27 mouse cellular contexts compared by ENCODE assay signal in the genomic region with DNA sequence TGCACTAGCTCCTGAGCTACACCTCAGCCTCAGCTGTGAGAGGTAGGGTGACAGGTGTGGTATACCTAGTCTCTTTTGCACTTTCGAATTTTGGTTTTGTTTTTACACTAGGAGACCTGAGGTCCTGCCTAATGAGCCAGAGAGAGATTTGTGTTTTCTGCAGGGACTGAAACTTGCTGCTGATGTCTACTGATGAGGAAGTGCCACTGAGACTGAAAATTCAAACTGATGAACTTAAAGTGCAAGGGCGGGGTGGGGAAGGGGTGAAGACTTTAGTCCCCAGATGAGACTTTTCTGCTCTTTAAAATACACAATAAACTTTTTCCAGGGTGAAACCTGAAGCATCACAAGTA. TPM values are rescaled to one million over a fixed set of nuclear protein-coding genes. Genes with fewer than 3 reads are reported as not detected.
DNase-seq lines count a peak whose midpoint lies in the region; ATAC-seq and TF ChIP-seq lines count a peak whose summit lies in the region.
"Had no signal": no experiment of that assay in that cellular context is flagged by ENCODE, and none has a peak within 500 bp of the region (broad histone marks: within the 10 kb centered on the region; RNA-seq: fewer than 3 reads in every experiment).

No protein-coding gene starts in this region.

- H3K4me1 ChIP-seq in CH12.LX (ENCODE audit: control insufficient read depth in 1 of 2, insufficient read depth in 2 of 2), result peaks cover 19 to 32% of the 10 kb centered on the region in 2 experiments
- H3K4me1 ChIP-seq in hindbrain, postnatal 0 days (ENCODE audit: insufficient read depth, low read length), result no peaks in the 10 kb centered on the region
- H3K4me1 ChIP-seq: embryonic facial prominence, embryonic 12.5 days; hindbrain, embryonic 12.5 days had no signal

- no peak for TF ChIP-seq CTCF in layer of hippocampus, adult 2 months (conservative IDR thresholded peaks at IDR 0.05)
- no peak for TF ChIP-seq CTCF in CH12.LX (conservative IDR thresholded peaks at IDR 0.05 in 1 of 2, IDR thresholded peaks at IDR 0.05 in 1 of 2; ENCODE audit: low read depth in 2 of 2, low read length in 2 of 2)
- no peak for TF ChIP-seq CTCF in hindbrain, postnatal 0 days (IDR thresholded peaks at IDR 0.05; ENCODE audit: low read depth)

- H3K27ac ChIP-seq in layer of hippocampus, adult 2 months, result peak overlapping the region; percentile 95
- H3K27ac ChIP-seq in CH12.LX (ENCODE audit: insufficient read depth, low read depth), result peak overlapping the region; percentile 91
- no peak overlapping the region for H3K27ac ChIP-seq in hindbrain, postnatal 0 days
- H3K27ac ChIP-seq: forebrain, embryonic 10.5 days; heart, embryonic 13.5 days; hindbrain, embryonic 12.5 days had no signal

- TF ChIP-seq EP300 in CH12.LX (IDR thresholded peaks at IDR 0.05; ENCODE audit: low read length), result peak; percentile 86

- peak overlapping the region; percentile 67 for H3K9ac ChIP-seq in CH12.LX (ENCODE audit: insufficient read depth, low read depth)
- no peak overlapping the region for H3K9ac ChIP-seq in hindbrain, postnatal 0 days (replicated peaks; ENCODE audit: low read length)
- H3K9ac ChIP-seq: embryonic facial prominence, embryonic 12.5 days; heart, embryonic 13.5 days; hindbrain, embryonic 12.5 days had no signal

- no peaks in the 10 kb centered on the region for H3K9me3 ChIP-seq in CH12.LX (replicated peaks; ENCODE audit: low read length)
- no peaks in the 10 kb centered on the region for H3K9me3 ChIP-seq in hindbrain, postnatal 0 days (ENCODE audit: low read length)
- H3K9me3 ChIP-seq: embryonic facial prominence, embryonic 12.5 days; forebrain, embryonic 10.5 days; heart, embryonic 13.5 days; hindbrain, embryonic 12.5 days had no signal

- intact Hi-C loops in left cerebral cortex, postnatal 25 days (cut with DNase I), result no loop called here

- ATAC-seq in neutrophil, adult 5-6 weeks (ENCODE audit: extremely low read depth, insufficient number of reproducible peaks, low FRiP score, poor library complexity, severe bottlenecking), result 0 out of 2 replicates have a peak, but pooled peaks have one; percentile 23
- no peak for ATAC-seq in hindbrain, postnatal 0 days
- ATAC-seq: CD4-positive, CD25-positive, alpha-beta regulatory T cell, adult 4 months; forebrain, embryonic 14.5 days; hindbrain, embryonic 16.5 days had no signal

- in situ Hi-C loops in CH12.LX (cut with MboI; ENCODE audit: low pct_ligation_motif_present, low pct_unique_long_range_greater_than_20kb, low sequenced_read_pairs), result no loop called here

- H3K27me3 ChIP-seq in CH12.LX (replicated peaks), result no peaks in the 10 kb centered on the region
- no peaks in the 10 kb centered on the region for H3K27me3 ChIP-seq in hindbrain, postnatal 0 days (ENCODE audit: insufficient read depth, low read length)
- H3K27me3 ChIP-seq: embryonic facial prominence, embryonic 12.5 days; heart, embryonic 13.5 days; hindbrain, embryonic 12.5 days had no signal

- dilution Hi-C loops in CH12.LX (cut with MboI; ENCODE audit: extremely low pct_ligation_motif_present, extremely low pct_unique_long_range_greater_than_20kb, low sequenced_read_pairs), result no loop called here

- no peaks in the 10 kb centered on the region for H3K79me2 ChIP-seq in CH12.LX (replicated peaks; ENCODE audit: control insufficient read depth, extremely low read depth, insufficient read depth, poor library complexity, severe bottlenecking)

- H3K4me2 ChIP-seq in CH12.LX (ENCODE audit: insufficient read depth, low read depth, poor library complexity, severe bottlenecking), result peak overlapping the region; percentile 83
- H3K4me2 ChIP-seq in hindbrain, postnatal 0 days (ENCODE audit: low read depth, low read length), result no peak overlapping the region
- H3K4me2 ChIP-seq: embryonic facial prominence, embryonic 12.5 days; heart, embryonic 13.5 days; hindbrain, embryonic 12.5 days had no signal

- no peak overlapping the region for H3K4me3 ChIP-seq in layer of hippocampus, adult 2 months
- peak overlapping the region in 1 of 3 experiments; percentile 8 for H3K4me3 ChIP-seq in CH12.LX (replicated peaks in 1 of 3; ENCODE audit: low read depth in 2 of 3, low read length in 2 of 3, poor library complexity in 1 of 3)
- no peak overlapping the region for H3K4me3 ChIP-seq in hindbrain, postnatal 0 days (ENCODE audit: low read length)
- H3K4me3 ChIP-seq: embryonic facial prominence, embryonic 12.5 days; erythroblast, embryonic 14.5 days; forebrain, embryonic 10.5 days; heart, embryonic 13.5 days; hindbrain, embryonic 12.5 days had no signal

- no peak for DNase-seq in layer of hippocampus, adult 2 months (ENCODE audit: low spot score in 2 of 2)
- no peak for DNase-seq in layer of hippocampus, postnatal 14 days (ENCODE audit: low spot score in 2 of 2)
- DNase-seq in A20 (ENCODE audit: low read depth, low spot score), result peak; percentile 88
- peak; percentile 76 for DNase-seq in CH12.LX (ENCODE audit: extremely low read depth)
- no peak for DNase-seq in frontal cortex, postnatal 25 days (ENCODE audit: low spot score in 2 of 2)
- DNase-seq in hindbrain, postnatal 0 days (ENCODE audit: low spot score), result no peak
- DNase-seq in left cerebral cortex, postnatal 25 days (ENCODE audit: low spot score in 2 of 2), result no peak
- DNase-seq: adrenal gland, postnatal 10 days; cerebellum, postnatal 10 days; embryo, embryonic 11 days; gastrocnemius, postnatal 25 days; heart, postnatal 4 days had no signal

- peaks cover 9 to 43% of the 10 kb centered on the region in 2 experiments for H3K36me3 ChIP-seq in CH12.LX (replicated peaks in 1 of 2; ENCODE audit: control insufficient read depth in 1 of 2, insufficient read depth in 1 of 2, low read length in 1 of 2)
- H3K36me3 ChIP-seq in hindbrain, postnatal 0 days (ENCODE audit: insufficient read depth, low read length), result 0 out of 2 replicates have a peak, but pooled peaks cover 4% of the 10 kb centered on the region

- WGBS in hindbrain, postnatal 0 days, result 89% methylated on average over 2 of the region's 2 CpGs

- TF ChIP-seq POLR2A in CH12.LX (IDR thresholded peaks at IDR 0.05; ENCODE audit: low read depth, low read length), result no peak; the same call in none of the 2 replicates

- TF ChIP-seq RAD21 in CH12.LX (IDR thresholded peaks at IDR 0.05; ENCODE audit: low read depth, low read length), result no peak; the same call in 1 of the 2 replicates

TF ChIP-seq in CH12.LX, 34 proteins besides CTCF, POLR2A, EP300 and RAD21 (continues in another document):
- TF ChIP-seq RCOR1 (conservative IDR thresholded peaks at IDR 0.05; ENCODE audit: low read depth, low read length), result peak; percentile 55; the same call in 1 of the 2 replicates
- TF ChIP-seq SMC3 (IDR thresholded peaks at IDR 0.05; ENCODE audit: low read depth, low read length), result no peak
- no peak for TF ChIP-seq POLR2AphosphoS2 (IDR thresholded peaks at IDR 0.05; ENCODE audit: low read depth, low read length)
- TF ChIP-seq MAFK (IDR thresholded peaks at IDR 0.05; ENCODE audit: insufficient replicate concordance, low read length), result no peak
- TF ChIP-seq NELFE (IDR thresholded peaks at IDR 0.05; ENCODE audit: low read depth, low read length), result peak; percentile 70; the same call in 1 of the 2 replicates

RNA-seq across cellular contexts. Expression of gene Limd2, which starts 19.8 kb away (rescaled TPM):
- total RNA-seq in layer of hippocampus, adult 2 months (2021), result 100 to 1,000 TPM; 153 TPM
- total RNA-seq in layer of hippocampus, postnatal 14 days (2021), result 100 to 1,000 TPM; 139 to 142 TPM
- total RNA-seq in CH12.LX (2012; rRNA removed), result 249 and 275 TPM in 2 replicates
- total RNA-seq in CH12.LX (2014; rRNA removed), result 344 and 367 TPM in 2 replicates
- polyA plus RNA-seq in CH12.LX (2012; ENCODE audit: insufficient read length, low read depth), result 520 and 563 TPM in 2 replicates
- 145 and 154 TPM in 2 replicates for total RNA-seq in neutrophil, adult 5-6 weeks (2017)
- 72.2 and 80.6 TPM in 2 replicates for total RNA-seq in hindbrain, postnatal 0 days (2014; rRNA removed)
- 120 and 124 TPM in 2 replicates for polyA plus RNA-seq in hindbrain, postnatal 0 days (2015; fragmentation: Nextera tagmentation; extraction: Ambion mirVana)
- 100 to 1,000 TPM; 101 to 103 TPM for total RNA-seq in left cerebral cortex, postnatal 25 days (2021)

RNA-seq across cellular contexts. Expression of gene Gm10840, which starts 19.8 kb away (rescaled TPM):
- not detected for total RNA-seq in layer of hippocampus, adult 2 months (2021)
- not detected for total RNA-seq in layer of hippocampus, postnatal 14 days (2021)
- total RNA-seq in CH12.LX (2012; rRNA removed), result not detected in 2 replicates
- total RNA-seq in CH12.LX (2014; rRNA removed), result not detected in 2 replicates
- not detected in 2 replicates for polyA plus RNA-seq in CH12.LX (2012; ENCODE audit: insufficient read length, low read depth)
- 2.4 and 4.1 TPM in 2 replicates for total RNA-seq in neutrophil, adult 5-6 weeks (2017)
- total RNA-seq in hindbrain, postnatal 0 days (2014; rRNA removed), result not detected in 2 replicates
- not detected in 2 replicates for polyA plus RNA-seq in hindbrain, postnatal 0 days (2015; fragmentation: Nextera tagmentation; extraction: Ambion mirVana)
- not detected for total RNA-seq in left cerebral cortex, postnatal 25 days (2021)
- total RNA-seq: adrenal gland, postnatal 10 days; adrenal gland, postnatal 4 days; gastrocnemius, postnatal 25 days; granulocyte monocyte progenitor cell, adult 5-6 weeks; heart, postnatal 4 days; MEL had no signal
- polyA plus RNA-seq: brain, embryonic 14.5 days; CD4-positive, CD25-positive, alpha-beta regulatory T cell, adult 4 months; embryonic facial prominence, embryonic 12.5 days; erythroblast, embryonic 14.5 days; forebrain, embryonic 14.5 days; heart, embryonic 13.5 days; heart, postnatal 0 days; hindbrain, embryonic 16.5 days; intestine, embryonic 14.5 days had no signal

RNA-seq across cellular contexts. Expression of gene Strada, which starts 21.5 kb away (rescaled TPM):
- total RNA-seq in layer of hippocampus, adult 2 months (2021), result 10 to 100 TPM; 32.0 to 34.3 TPM
- 10 to 100 TPM; 28.7 to 34.2 TPM for total RNA-seq in layer of hippocampus, postnatal 14 days (2021)
- total RNA-seq in CH12.LX (2012; rRNA removed) (36.8 and 39.4 TPM in 2 replicates), CH12.LX (2014; rRNA removed) (40.1 and 41.7 TPM in 2 replicates)
- 48.7 and 51.7 TPM in 2 replicates for polyA plus RNA-seq in CH12.LX (2012; ENCODE audit: insufficient read length, low read depth)
- total RNA-seq in neutrophil, adult 5-6 weeks (2017), result 34.6 and 36.5 TPM in 2 replicates
- 34.1 and 39.2 TPM in 2 replicates for total RNA-seq in hindbrain, postnatal 0 days (2014; rRNA removed)
- 23.6 and 25.0 TPM in 2 replicates for polyA plus RNA-seq in hindbrain, postnatal 0 days (2015; fragmentation: Nextera tagmentation; extraction: Ambion mirVana)
- 10 to 100 TPM; 24.8 to 25.5 TPM for total RNA-seq in left cerebral cortex, postnatal 25 days (2021)

RNA-seq across cellular contexts. Expression of gene Ccdc47, which starts 35.7 kb away (rescaled TPM):
- total RNA-seq in layer of hippocampus, adult 2 months (2021), result 10 to 100 TPM; 89.8 to 98.2 TPM
- 10 to 100 TPM; 94.8 to 96.3 TPM for total RNA-seq in layer of hippocampus, postnatal 14 days (2021)
- 53.2 and 66.7 TPM in 2 replicates for total RNA-seq in CH12.LX (2012; rRNA removed)
- total RNA-seq in CH12.LX (2014; rRNA removed), result 44.5 and 46.1 TPM in 2 replicates
- polyA plus RNA-seq in CH12.LX (2012; ENCODE audit: insufficient read length, low read depth), result 80.8 and 94.1 TPM in 2 replicates
- total RNA-seq in neutrophil, adult 5-6 weeks (2017), result 109 and 118 TPM in 2 replicates
- total RNA-seq in hindbrain, postnatal 0 days (2014; rRNA removed), result 15.2 and 16.9 TPM in 2 replicates
- 85.2 TPM in 2 replicates for polyA plus RNA-seq in hindbrain, postnatal 0 days (2015; fragmentation: Nextera tagmentation; extraction: Ambion mirVana)
- total RNA-seq in left cerebral cortex, postnatal 25 days (2021), result 10 to 100 TPM; 79.9 to 83.7 TPM

RNA-seq across cellular contexts. Expression of gene Ddx42, which starts 36.3 kb away (rescaled TPM):
- 10 to 100 TPM; 69.8 to 71.1 TPM for total RNA-seq in layer of hippocampus, adult 2 months (2021)
- 10 to 100 TPM; 67.4 to 67.8 TPM for total RNA-seq in layer of hippocampus, postnatal 14 days (2021)
- total RNA-seq in CH12.LX (2012; rRNA removed) (63.8 and 69.0 TPM in 2 replicates), CH12.LX (2014; rRNA removed) (65.3 and 65.5 TPM in 2 replicates)
- polyA plus RNA-seq in CH12.LX (2012; ENCODE audit: insufficient read length, low read depth), result 89.1 and 94.6 TPM in 2 replicates
- total RNA-seq in neutrophil, adult 5-6 weeks (2017), result 106 and 126 TPM in 2 replicates
- total RNA-seq in hindbrain, postnatal 0 days (2014; rRNA removed), result 34.1 and 38.1 TPM in 2 replicates
- polyA plus RNA-seq in hindbrain, postnatal 0 days (2015; fragmentation: Nextera tagmentation; extraction: Ambion mirVana), result 61.9 and 62.0 TPM in 2 replicates
- 10 to 100 TPM; 64.1 to 68.2 TPM for total RNA-seq in left cerebral cortex, postnatal 25 days (2021)

Comparison
In these comparisons a context has a peak if more than half of its experiments do, and no peak if none do; other contexts are left out.
1. DNase-seq: peak in A20 (single experiment) and CH12.LX (single experiment); none in layer of hippocampus, adult 2 months (0 of 2), layer of hippocampus, postnatal 14 days (0 of 2), frontal cortex, postnatal 25 days (0 of 2), hindbrain, postnatal 0 days (single experiment) and left cerebral cortex, postnatal 25 days (0 of 2).